Mouse (Mus musculus): Measurements from ENCODE around the gene Cnnm1. TPM values are rescaled to one million over a fixed set of nuclear protein-coding genes. Genes with fewer than 3 reads are reported as not detected.

The Cnnm1 gene
- polyA plus RNA-seq, 1 experiment from 2014 or later, result 1.3 TPM

- H3K27ac ChIP-seq, result no peak overlapping the region
- peaks cover 21% of the 10 kb centered on the region for H3K36me3 ChIP-seq
- peaks cover 28% of the 10 kb centered on the region for H3K4me1 ChIP-seq (replicated peaks)
- H3K9ac ChIP-seq (replicated peaks), result no peak overlapping the region
- no peaks in the 10 kb centered on the region for H3K27me3 ChIP-seq
- H3K4me3 ChIP-seq (replicated peaks), result no peak overlapping the region
- no peaks in the 10 kb centered on the region for H3K9me3 ChIP-seq
- no peak overlapping the region for H3K4me2 ChIP-seq (replicated peaks)
- no peak for ATAC-seq
- WGBS, result 78% methylated on average over 6 of the region's 6 CpGs
Observed at GRCm38 (mm10) chr19:43517320-43517719, 77.1 kb downstream of the Cnnm1 start.

- no peak overlapping the region for H3K4me2 ChIP-seq (replicated peaks)
- H3K36me3 ChIP-seq, result peaks cover 16% of the 10 kb centered on the region
- H3K9me3 ChIP-seq, result no peaks in the 10 kb centered on the region
- ATAC-seq, result no peak
- no peaks in the 10 kb centered on the region for H3K27me3 ChIP-seq
- no peak overlapping the region for H3K9ac ChIP-seq (replicated peaks)
- peaks cover 33% of the 10 kb centered on the region for H3K4me1 ChIP-seq (replicated peaks)
- H3K4me3 ChIP-seq (replicated peaks), result no peak overlapping the region
- WGBS, result 75% methylated on average over 7 of the region's 7 CpGs
- H3K27ac ChIP-seq, result no peak overlapping the region
Observed at GRCm38 (mm10) chr19:43517808-43518207, 77.6 kb downstream of the Cnnm1 start.

GRCm38 (mm10) chr19:43518261-43518660 lies 78.0 kb downstream of the Cnnm1 start:
- H3K27ac ChIP-seq, result no peak overlapping the region
- WGBS, result 87% methylated on average over 7 of the region's 7 CpGs

GRCm38 (mm10) chr19:43519226-43519625 lies 79.0 kb downstream of the Cnnm1 start:
- ATAC-seq, result no peak
- H3K9ac ChIP-seq (replicated peaks), result no peak overlapping the region
- peaks cover 43% of the 10 kb centered on the region for H3K4me1 ChIP-seq (replicated peaks)
- no peak overlapping the region for H3K4me3 ChIP-seq (replicated peaks)
- H3K36me3 ChIP-seq, result peaks cover 8% of the 10 kb centered on the region
- WGBS, result 75% methylated on average over 10 of the region's 10 CpGs
- H3K27ac ChIP-seq, result no peak overlapping the region
- no peak overlapping the region for H3K4me2 ChIP-seq (replicated peaks)
- H3K27me3 ChIP-seq, result no peaks in the 10 kb centered on the region
- H3K9me3 ChIP-seq, result no peaks in the 10 kb centered on the region

More at GRCm38 (mm10) chr19:43518261-43518660, 78.0 kb downstream of the Cnnm1 start:
- Histone ChIP-seq H3K27me3 (no peaks in the 10 kb centered on the region), H3K4me1 (replicated peaks) (peaks cover 37% of the 10 kb centered on the region), H3K4me2 (replicated peaks) (no peak overlapping the region), H3K9ac (replicated peaks) (no peak overlapping the region), H3K9me3 (no peaks in the 10 kb centered on the region), H3K36me3 (peaks cover 16% of the 10 kb centered on the region), H3K4me3 (replicated peaks) (no peak overlapping the region)
- no peak for ATAC-seq

GRCm38 (mm10) chr19:43520402-43520801 lies 80.2 kb downstream of the Cnnm1 start:
- Histone ChIP-seq H3K36me3 (peaks cover 2% of the 10 kb centered on the region; the same call in 1 of the 2 replicates), H3K4me2 (replicated peaks) (no peak overlapping the region), H3K27ac (no peak overlapping the region), H3K27me3 (no peaks in the 10 kb centered on the region), H3K9me3 (no peaks in the 10 kb centered on the region), H3K9ac (replicated peaks) (no peak overlapping the region), H3K4me3 (replicated peaks) (no peak overlapping the region), H3K4me1 (replicated peaks) (peaks cover 49% of the 10 kb centered on the region)
- 82% methylated on average over 9 of the region's 10 CpGs for WGBS
- no peak for ATAC-seq

GRCm38 (mm10) chr19:43521362-43521761 lies 81.1 kb downstream of the Cnnm1 start:
- Histone ChIP-seq H3K27ac (no peak overlapping the region), H3K4me1 (replicated peaks) (peaks cover 52% of the 10 kb centered on the region), H3K9me3 (no peaks in the 10 kb centered on the region), H3K36me3 (no peaks in the 10 kb centered on the region), H3K9ac (replicated peaks) (0 out of 2 replicates have a peak overlapping the region, but pooled peaks have one; percentile 2), H3K4me3 (replicated peaks) (no peak overlapping the region), H3K4me2 (replicated peaks) (peak overlapping the region; percentile 29), H3K27me3 (peaks cover 5% of the 10 kb centered on the region; the same call in 1 of the 2 replicates)
- no peak for ATAC-seq
- WGBS, result 27% methylated on average over 8 of the region's 8 CpGs

- WGBS, result 81% methylated on average over 9 of the region's 9 CpGs
- no peak overlapping the region for H3K27ac ChIP-seq
- H3K27me3 ChIP-seq, result peaks cover 9% of the 10 kb centered on the region; the same call in 1 of the 2 replicates
- H3K9me3 ChIP-seq, result no peaks in the 10 kb centered on the region
- H3K9ac ChIP-seq (replicated peaks), result no peak overlapping the region
- H3K4me1 ChIP-seq (replicated peaks), result peaks cover 52% of the 10 kb centered on the region
- no peaks in the 10 kb centered on the region for H3K36me3 ChIP-seq
- no peak for ATAC-seq
- H3K4me3 ChIP-seq (replicated peaks), result no peak overlapping the region
- H3K4me2 ChIP-seq (replicated peaks), result peak overlapping the region; percentile 29
Observed at GRCm38 (mm10) chr19:43521996-43522395, 81.8 kb downstream of the Cnnm1 start.

GRCm38 (mm10) chr19:43523551-43523950 lies 83.3 kb downstream of the Cnnm1 start:
- no peaks in the 10 kb centered on the region for H3K36me3 ChIP-seq
- H3K9ac ChIP-seq (replicated peaks), result peak overlapping the region; percentile 67
- peaks cover 44% of the 10 kb centered on the region for H3K4me1 ChIP-seq (replicated peaks)
- H3K9me3 ChIP-seq, result no peaks in the 10 kb centered on the region
- H3K4me2 ChIP-seq (replicated peaks), result peak overlapping the region; percentile 67
- no peak for ATAC-seq
- no peak overlapping the region for H3K27ac ChIP-seq
- peak overlapping the region; percentile 64 for H3K4me3 ChIP-seq (replicated peaks)
- peaks cover 15% of the 10 kb centered on the region; the same call in 1 of the 2 replicates for H3K27me3 ChIP-seq
- 7% methylated on average over 12 of the region's 12 CpGs for WGBS

- peak; percentile 100 for ATAC-seq
- Histone ChIP-seq H3K4me1 (replicated peaks) (peaks cover 44% of the 10 kb centered on the region), H3K9me3 (no peaks in the 10 kb centered on the region), H3K4me2 (replicated peaks) (peak within 1 kb of the TSS; percentile 76), H3K27me3 (peaks cover 17% of the 10 kb centered on the region; the same call in 1 of the 2 replicates), H3K9ac (replicated peaks) (peak within 1 kb of the TSS; percentile 73), H3K36me3 (no peaks in the 10 kb centered on the region), H3K4me3 (replicated peaks) (peak within 1 kb of the TSS; percentile 64), H3K27ac (peak within 1 kb of the TSS; percentile 70)
- under 1% methylated on average over 58 of the region's 58 CpGs for WGBS
Observed at GRCm38 (mm10) chr19:43524187-43525103, 84.2 kb downstream of the Cnnm1 start, which contains the start of gene Got1. Got1 (minus strand) TSS chr19:43524605.

- 23% methylated on average over 10 of the region's 10 CpGs for WGBS
- peak overlapping the region; percentile 51; the same call in 1 of the 2 replicates for H3K27ac ChIP-seq
Observed at GRCm38 (mm10) chr19:43525104-43525482, 84.9 kb downstream of the Cnnm1 start.

GRCm38 (mm10) chr19:43525566-43525965 lies 85.3 kb downstream of the Cnnm1 start:
- Histone ChIP-seq H3K9me3 (no peaks in the 10 kb centered on the region), H3K4me3 (replicated peaks) (peak overlapping the region; percentile 64; the same call in 1 of the 2 replicates), H3K9ac (replicated peaks) (no peak overlapping the region; the same call in 1 of the 2 replicates), H3K27ac (no peak overlapping the region), H3K4me1 (replicated peaks) (peaks cover 41% of the 10 kb centered on the region), H3K4me2 (replicated peaks) (peak overlapping the region; percentile 76), H3K36me3 (no peaks in the 10 kb centered on the region), H3K27me3 (peaks cover 17% of the 10 kb centered on the region; the same call in 1 of the 2 replicates)
- 95% methylated on average over 7 of the region's 7 CpGs for WGBS
- ATAC-seq, result no peak

More at GRCm38 (mm10) chr19:43525104-43525482, 84.9 kb downstream of the Cnnm1 start:
- H3K4me1 ChIP-seq (replicated peaks), result peaks cover 44% of the 10 kb centered on the region
- H3K4me2 ChIP-seq (replicated peaks), result peak overlapping the region; percentile 76
- no peak for ATAC-seq
- no peaks in the 10 kb centered on the region for H3K36me3 ChIP-seq
- H3K9ac ChIP-seq (replicated peaks), result peak overlapping the region; percentile 73
- no peaks in the 10 kb centered on the region for H3K9me3 ChIP-seq
- H3K4me3 ChIP-seq (replicated peaks), result peak overlapping the region; percentile 64
- H3K27me3 ChIP-seq, result peaks cover 17% of the 10 kb centered on the region; the same call in 1 of the 2 replicates

GRCm38 (mm10) chr19:43526025-43526424 lies 85.8 kb downstream of the Cnnm1 start:
- Histone ChIP-seq H3K9me3 (no peaks in the 10 kb centered on the region), H3K27ac (no peak overlapping the region), H3K9ac (replicated peaks) (no peak overlapping the region), H3K4me1 (replicated peaks) (peaks cover 37% of the 10 kb centered on the region), H3K27me3 (peaks cover 17% of the 10 kb centered on the region; the same call in 1 of the 2 replicates), H3K36me3 (no peaks in the 10 kb centered on the region), H3K4me2 (replicated peaks) (no peak overlapping the region), H3K4me3 (replicated peaks) (no peak overlapping the region)
- WGBS, result 92% methylated on average over 9 of the region's 9 CpGs
- ATAC-seq, result no peak
